Mouse (Mus musculus) liver, embryonic 11.5 days (tissue): ENCODE data around the gene Tha1. TPM values are rescaled to one million over a fixed set of nuclear protein-coding genes. Genes with fewer than 3 reads are reported as not detected.

Experiments
- ATAC-seq: fragments of 200-750 bp; cut with Nextera tagmentation; replicated peaks from 2 replicates; pipeline ENCODE4 v1.8.0; 2017; ENCODE audit warnings: moderate number of reproducible peaks, mild to moderate bottlenecking, moderate TSS enrichment, moderate library complexity; ENCODE audit not compliant: low FRiP score
- DNase-seq: peaks from one replicate; pipeline ENCODE4 v3.0.0-alpha.2; 2017; ENCODE audit warnings: low spot score
- H3K27ac ChIP-seq: fragments of 300-500 bp; sonication (generic); 2 replicates; pipeline ENCODE4 v1.5.1; 2014; ENCODE audit warnings: mild to moderate bottlenecking, low read depth, low read length, control low read depth
- H3K27me3 ChIP-seq: fragments of 300-500 bp; sonication (generic); replicated peaks from 2 replicates; pipeline ENCODE4 v1.6.1; 2014; ENCODE audit warnings: low read length, mixed read lengths; ENCODE audit not compliant: control insufficient read depth, insufficient read depth
- H3K36me3 ChIP-seq: fragments of 300-500 bp; sonication (generic); 2 replicates; pipeline ENCODE4 v1.6.1; 2014; ENCODE audit warnings: mild to moderate bottlenecking, low read length, moderate library complexity, mixed read lengths; ENCODE audit not compliant: control insufficient read depth, insufficient read depth
- H3K4me1 ChIP-seq: fragments of 300-500 bp; sonication (generic); replicated peaks from 2 replicates; pipeline ENCODE4 v1.6.1; 2014; ENCODE audit warnings: low read length, mixed read lengths; ENCODE audit not compliant: control insufficient read depth, insufficient read depth
- H3K4me2 ChIP-seq: fragments of 300-500 bp; sonication (generic); 2 replicates; pipeline ENCODE4 v1.6.1; 2014; ENCODE audit warnings: mild to moderate bottlenecking, control low read depth, moderate library complexity
- H3K4me3 ChIP-seq: fragments of 300-500 bp; sonication (generic); 2 replicates; pipeline ENCODE4 v1.5.1; 2014; ENCODE audit warnings: low read depth, low read length, control low read depth
- H3K9ac ChIP-seq: fragments of 300-500 bp; sonication (generic); 2 replicates; pipeline ENCODE4 v1.6.1; 2014; ENCODE audit warnings: low read depth, low read length, control low read depth
- H3K9me3 ChIP-seq: fragments of 300-500 bp; sonication (generic); 2 replicates; pipeline ENCODE4 v1.6.1; 2016; ENCODE audit warnings: low read length, inconsistent platforms, mixed read lengths; ENCODE audit not compliant: control insufficient read depth
- WGBS: fragments of 180-500 bp; shearing (Covaris S2); extraction: QIAGEN DNeasy Blood & Tissue Kit; methylation state at CpG from one replicate; pipeline ENCODE4 v1.1.7; 2014; 5-methylcytosine and 5-hydroxymethylcytosine counted together
- polyA plus RNA-seq: library from polyadenylated mRNA; unstranded; fragments of >200 nt; fragmentation: Nextera tagmentation; extraction: Ambion mirVana; gene quantifications from 2 replicates; pipeline ENCODE4 v1.2.1, GENCODE M21; 2014

The Tha1 gene
- polyA plus RNA-seq, 1 experiment from 2014 or later, result 1.7 TPM

- no peak for ATAC-seq
- Histone ChIP-seq H3K9ac (peak overlapping the region; percentile 97; the same call in 1 of the 2 replicates), H3K36me3 (peaks cover 36% of the 10 kb centered on the region), H3K4me2 (peak overlapping the region; percentile 98), H3K9me3 (no peaks in the 10 kb centered on the region), H3K4me1 (peaks cover 38% of the 10 kb centered on the region), H3K27me3 (no peaks in the 10 kb centered on the region), H3K27ac (peak overlapping the region; percentile 11; the same call in 1 of the 2 replicates), H3K4me3 (peak overlapping the region; percentile 68)
- DNase-seq, result no peak
- WGBS, result 93% methylated on average over 6 of the region's 6 CpGs
Observed at GRCm38 (mm10) chr11:117823411-117823810, 49.9 kb downstream of the Tha1 start.

GRCm38 (mm10) chr11:117822728-117823241, 50.5 kb downstream of the Tha1 start:
- peaks cover 42% of the 10 kb centered on the region for H3K36me3 ChIP-seq
- H3K27ac ChIP-seq, result no peak overlapping the region
- peak overlapping the region; percentile 98 for H3K4me2 ChIP-seq
- H3K4me3 ChIP-seq, result no peak overlapping the region
- ATAC-seq, result no peak
- H3K4me1 ChIP-seq, result peaks cover 32% of the 10 kb centered on the region
- peak overlapping the region; percentile 25; the same call in 1 of the 2 replicates for H3K9ac ChIP-seq
- H3K27me3 ChIP-seq, result no peaks in the 10 kb centered on the region
- H3K9me3 ChIP-seq, result no peaks in the 10 kb centered on the region
- no peak for DNase-seq
- 89% methylated on average over 7 of the region's 7 CpGs for WGBS

- 86% methylated on average over 9 of the region's 9 CpGs for WGBS
- H3K9me3 ChIP-seq, result no peaks in the 10 kb centered on the region
Observed at GRCm38 (mm10) chr11:117821868-117822267, 51.4 kb downstream of the Tha1 start.

GRCm38 (mm10) chr11:117820173-117820572, 53.1 kb downstream of the Tha1 start:
- H3K27ac ChIP-seq, result no peak overlapping the region
- no peak overlapping the region for H3K4me2 ChIP-seq
- H3K4me3 ChIP-seq, result no peak overlapping the region
- H3K36me3 ChIP-seq, result peaks cover 51% of the 10 kb centered on the region
- 91% methylated on average over 7 of the region's 7 CpGs for WGBS
- no peak overlapping the region for H3K9ac ChIP-seq
- no peaks in the 10 kb centered on the region for H3K27me3 ChIP-seq
- peaks cover 17% of the 10 kb centered on the region for H3K4me1 ChIP-seq
- no peak for ATAC-seq
- no peak for DNase-seq
- no peaks in the 10 kb centered on the region for H3K9me3 ChIP-seq

More at GRCm38 (mm10) chr11:117821868-117822267, 51.4 kb downstream of the Tha1 start:
- Histone ChIP-seq H3K4me1 (peaks cover 23% of the 10 kb centered on the region), H3K36me3 (peaks cover 45% of the 10 kb centered on the region), H3K4me2 (no peak overlapping the region), H3K27me3 (no peaks in the 10 kb centered on the region), H3K27ac (0 out of 2 replicates have a peak overlapping the region, but pooled peaks have one; percentile 1), H3K9ac (no peak overlapping the region), H3K4me3 (no peak overlapping the region)
- DNase-seq (no peak), ATAC-seq (no peak)

- Histone ChIP-seq H3K27me3 (no peaks in the 10 kb centered on the region), H3K9me3 (no peaks in the 10 kb centered on the region), H3K36me3 (peaks cover 59% of the 10 kb centered on the region), H3K4me2 (no peak overlapping the region), H3K9ac (no peak overlapping the region), H3K27ac (no peak overlapping the region), H3K4me3 (no peak overlapping the region), H3K4me1 (peaks cover 13% of the 10 kb centered on the region)
- 83% methylated on average over 8 of the region's 8 CpGs for WGBS
- no peak for ATAC-seq
- DNase-seq, result no peak
Observed at GRCm38 (mm10) chr11:117819095-117819494, 54.2 kb downstream of the Tha1 start.

Other genes starting within 250 kb of the Tha1 start
- 8.0 TPM in 2 replicates for gene Tnrc6c, start 219.2 kb downstream of the Tha1 start, polyA plus RNA-seq
- gene Tmc8, start 91.4 kb downstream of the Tha1 start, polyA plus RNA-seq, result 18.6 and 18.8 TPM in 2 replicates
- gene Tmc6, start 91.3 kb downstream of the Tha1 start, polyA plus RNA-seq, result 61.2 and 62.1 TPM in 2 replicates
- gene 6030468B19Rik, start 75.8 kb downstream of the Tha1 start, polyA plus RNA-seq, result 49.3 and 54.3 TPM in 2 replicates
- 0.21 and 0.80 TPM in 2 replicates for gene Gm20708, start 63.8 kb downstream of the Tha1 start, polyA plus RNA-seq
- 92.1 and 99.4 TPM in 2 replicates for gene Syngr2, start 63.8 kb downstream of the Tha1 start, polyA plus RNA-seq
- gene Afmid, start 47.6 kb downstream of the Tha1 start, polyA plus RNA-seq, result 8.4 and 11.1 TPM in 2 replicates
- 185 and 192 TPM in 2 replicates for gene Tk1, start 47.4 kb downstream of the Tha1 start, polyA plus RNA-seq
- 430 and 440 TPM in 2 replicates for gene Birc5, start 24.2 kb downstream of the Tha1 start, polyA plus RNA-seq
- not detected in 2 replicates for gene Tmem235, start 12.7 kb downstream of the Tha1 start, polyA plus RNA-seq
- gene Socs3, start 96.6 kb upstream of the Tha1 start, polyA plus RNA-seq, result 3.7 and 4.6 TPM in 2 replicates
- gene Pgs1, start 112.8 kb upstream of the Tha1 start, polyA plus RNA-seq, result 31.5 and 31.9 TPM in 2 replicates